Mouse (Mus musculus): ENCODE measurements around the gene Atp6v1g2. TPM values are rescaled to one million over a fixed set of nuclear protein-coding genes. Genes with fewer than 3 reads are reported as not detected.

Gene Atp6v1g2
- polyA plus RNA-seq, 1 experiment, result 665 TPM

GRCm38 (mm10) chr17:35235614-35236389 lies 2.3 kb downstream of the Atp6v1g2 start, which contains the start of gene Nfkbil1:
Gene Nfkbil1 (minus strand): TSS chr17:35235792.
- peak; percentile 91 to 95 for DNase-seq (ENCODE audit: extremely low spot score in 1 of 2, low spot score in 1 of 2)

- peak; percentile 97 to 100 for DNase-seq (ENCODE audit: extremely low spot score in 1 of 2, low spot score in 1 of 2)
These were observed 2.9 kb downstream of the Atp6v1g2 start for GRCm38 (mm10) chr17:35236390-35236746.

- peak in 1 of 2 experiments; percentile 51 for DNase-seq (ENCODE audit: extremely low spot score in 1 of 2, low spot score in 1 of 2)
These were observed 3.5 kb downstream of the Atp6v1g2 start for GRCm38 (mm10) chr17:35236996-35237395.

GRCm38 (mm10) chr17:35237504-35237903 lies 4.0 kb downstream of the Atp6v1g2 start:
- no peak for DNase-seq (ENCODE audit: extremely low spot score in 1 of 2, low spot score in 1 of 2)

GRCm38 (mm10) chr17:35239700-35240099 lies 6.2 kb downstream of the Atp6v1g2 start:
- peak in 1 of 2 experiments; percentile 38 for DNase-seq (ENCODE audit: extremely low spot score in 1 of 2, low spot score in 1 of 2)

GRCm38 (mm10) chr17:35240384-35241304 lies 7.2 kb downstream of the Atp6v1g2 start:
- DNase-seq (ENCODE audit: extremely low spot score in 1 of 2, low spot score in 1 of 2), result no peak

GRCm38 (mm10) chr17:35241305-35242014 lies 8.0 kb downstream of the Atp6v1g2 start, which contains the start of gene Ddx39b:
Gene Ddx39b (plus strand): TSS chr17:35241746.
- DNase-seq (ENCODE audit: extremely low spot score in 1 of 2, low spot score in 1 of 2), result peak; percentile 95 to 96

GRCm38 (mm10) chr17:35242015-35242941 lies 8.8 kb downstream of the Atp6v1g2 start:
- DNase-seq (ENCODE audit: extremely low spot score in 1 of 2, low spot score in 1 of 2), result peak in 1 of 2 experiments; percentile 65

GRCm38 (mm10) chr17:35243086-35243485 lies 9.6 kb downstream of the Atp6v1g2 start:
- DNase-seq (ENCODE audit: extremely low spot score in 1 of 2, low spot score in 1 of 2), result peak in 1 of 2 experiments; percentile 59

- no peak for DNase-seq (ENCODE audit: extremely low spot score in 1 of 2, low spot score in 1 of 2)
These were observed 11.5 kb downstream of the Atp6v1g2 start for GRCm38 (mm10) chr17:35244999-35245398.

GRCm38 (mm10) chr17:35245731-35246623 lies 12.5 kb downstream of the Atp6v1g2 start:
- DNase-seq (ENCODE audit: extremely low spot score in 1 of 2, low spot score in 1 of 2), result peak in 1 of 2 experiments; percentile 53

- DNase-seq (ENCODE audit: extremely low spot score in 1 of 2, low spot score in 1 of 2), result no peak
These were observed 13.7 kb downstream of the Atp6v1g2 start for GRCm38 (mm10) chr17:35247144-35247543.

- no peak for DNase-seq (ENCODE audit: extremely low spot score in 1 of 2, low spot score in 1 of 2)
These were observed 15.5 kb downstream of the Atp6v1g2 start for GRCm38 (mm10) chr17:35248986-35249385.

- DNase-seq (ENCODE audit: extremely low spot score in 1 of 2, low spot score in 1 of 2), result no peak
These were observed 16.2 kb downstream of the Atp6v1g2 start for GRCm38 (mm10) chr17:35249451-35250197.

GRCm38 (mm10) chr17:35250348-35251120 lies 17.1 kb downstream of the Atp6v1g2 start:
- no peak for DNase-seq (ENCODE audit: extremely low spot score in 1 of 2, low spot score in 1 of 2)

GRCm38 (mm10) chr17:35251162-35251719 lies 17.8 kb downstream of the Atp6v1g2 start:
- DNase-seq (ENCODE audit: extremely low spot score in 1 of 2, low spot score in 1 of 2), result no peak

GRCm38 (mm10) chr17:35251981-35252380 lies 18.5 kb downstream of the Atp6v1g2 start:
- no peak for DNase-seq (ENCODE audit: extremely low spot score in 1 of 2, low spot score in 1 of 2)

Measured in frontal cortex, adult 2 months (tissue).